Mouse (Mus musculus) heart, adult 2 months (tissue): Measurements from ENCODE around the gene Phf24. TPM values are rescaled to one million over a fixed set of nuclear protein-coding genes. Genes with fewer than 3 reads are reported as not detected.
A peak's percentile ranks its signal among the peaks of the same experiment; 100 is the strongest.

Experiments used
- DNase-seq, 2 experiments: peaks; one replicate each; pipeline ENCODE4 v3.0.0; 2021
- H3K27ac ChIP-seq: fragments of 200-600 bp; 2 replicates; pipeline ENCODE4 v1.8.1; 2022
- H3K27me3 ChIP-seq: fragments of 200-500 bp; 2 replicates; pipeline ENCODE4 v1.6.1; 2012; ENCODE audit warnings: mild to moderate bottlenecking, low read length, inconsistent platforms, mixed read lengths; ENCODE audit not compliant: control insufficient read depth, insufficient read depth
- H3K36me3 ChIP-seq: fragments of 200-500 bp; 2 replicates; pipeline ENCODE4 v1.6.1; 2012; ENCODE audit warnings: low read length, inconsistent platforms; ENCODE audit not compliant: control insufficient read depth, insufficient read depth
- H3K4me1 ChIP-seq: fragments of 200-500 bp; 2 replicates; pipeline ENCODE4 v1.6.1; 2011; ENCODE audit warnings: low read length; ENCODE audit not compliant: control insufficient read depth, insufficient read depth
- H3K4me3 ChIP-seq: fragments of 200-600 bp; 2 replicates; pipeline ENCODE4 v1.8.1; 2022
- H3K79me2 ChIP-seq: fragments of 200-500 bp; replicated peaks from 2 replicates; pipeline ENCODE4 v1.6.1; 2012; ENCODE audit warnings: mild to moderate bottlenecking, inconsistent platforms, low read length, moderate library complexity, mixed read lengths; ENCODE audit not compliant: control insufficient read depth, insufficient read depth
- H3K9ac ChIP-seq: fragments of 200-500 bp; 2 replicates; pipeline ENCODE4 v1.6.1; 2012; ENCODE audit warnings: low read depth, mild to moderate bottlenecking, control low read depth, inconsistent platforms, low read length, mixed read lengths
- CTCF ChIP-seq: fragments of 200-600 bp; IDR thresholded peaks from 2 replicates; pipeline ENCODE4 v1.8.1; 2022; ENCODE audit warnings: antibody characterized with exemption, mild to moderate bottlenecking, moderate library complexity
- EP300 ChIP-seq: fragments of 200-500 bp; IDR thresholded peaks from 2 replicates; pipeline ENCODE4 v1.6.1; 2011; ENCODE audit warnings: low read depth, low read length, control low read depth; ENCODE audit not compliant: insufficient read depth
- POLR2A ChIP-seq: fragments of 200-500 bp; IDR thresholded peaks from 2 replicates; pipeline ENCODE4 v1.6.1; 2011; ENCODE audit warnings: mild to moderate bottlenecking, low read depth, low read length, control low read depth; ENCODE audit not compliant: insufficient read depth
- WGBS: fragments of 180-500 bp; shearing (Covaris S2); methylation state at CpG from one replicate; pipeline ENCODE4 v1.1.7; 2018; 5-methylcytosine and 5-hydroxymethylcytosine counted together
- intact Hi-C: fragments of 180-260 bp; cut with DNase I; formaldehyde crosslinking; loops from one replicate; pipeline ENCODE4 v1.15.1; 2025
- polyA plus RNA-seq: library from polyadenylated mRNA; depleted of rRNA; stranded (reverse); fragments of >200 nt; gene quantifications from 2 replicates; pipeline ENCODE4 v1.2.3, GENCODE M21; 2012
- total RNA-seq, 2 experiments: library from RNA; stranded (reverse); gene quantifications; 2 replicates each; pipeline ENCODE4 v1.2.3; 2021

Phf24 gene
- total and polyA plus RNA-seq, 3 experiments, result 4.8 to 5.8 (median 5.0) TPM

DNA sequence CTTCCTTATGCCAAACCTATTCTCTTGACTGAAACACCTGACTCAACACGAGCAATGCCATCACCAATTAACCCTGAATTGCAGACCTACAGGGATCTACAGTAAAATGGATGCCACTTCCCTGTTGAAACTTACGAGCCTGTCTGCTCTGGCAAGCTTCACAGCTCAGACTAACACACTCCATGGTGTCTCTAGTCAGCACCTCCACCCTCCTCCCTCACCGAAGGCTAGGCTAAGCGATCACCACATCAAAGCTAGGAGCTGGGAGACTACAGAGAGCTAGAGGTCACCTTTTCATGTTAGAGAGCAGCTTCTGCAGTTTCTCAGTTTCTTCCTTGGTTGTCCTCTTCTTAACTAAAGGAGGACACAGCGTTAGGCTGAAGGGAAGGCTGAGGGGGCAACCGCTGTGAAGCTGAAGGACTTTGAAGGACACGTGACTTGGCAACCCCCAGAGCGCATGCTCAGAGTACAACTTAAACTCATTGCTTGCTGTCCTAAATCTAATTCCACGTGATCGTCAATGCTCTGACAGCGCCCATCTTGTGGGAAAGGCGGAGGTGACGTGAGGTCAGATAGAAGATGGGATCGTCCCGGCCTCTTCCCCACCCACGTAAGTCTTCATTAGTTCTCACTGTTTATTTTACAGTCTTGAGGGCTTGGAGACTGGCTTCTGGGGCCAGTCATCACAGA, 43.6 kb upstream of the Phf24 start:
- Histone ChIP-seq H3K27ac (peak overlapping the region; percentile 41), H3K36me3 (no peaks in the 10 kb centered on the region), H3K27me3 (no peaks in the 10 kb centered on the region), H3K79me2 (no peaks in the 10 kb centered on the region), H3K9ac (no peak overlapping the region), H3K4me3 (no peak overlapping the region), H3K4me1 (no peaks in the 10 kb centered on the region)
- DNase-seq, result peak in 1 of 2 experiments; percentile 9
- 73% methylated on average over 16 of the region's 16 CpGs for WGBS
- intact Hi-C loops, result no loop called here
- TF ChIP-seq EP300 (no peak), CTCF (no peak), POLR2A (no peak)

GRCm38 (mm10) chr4:42874134-42874533, 42.3 kb upstream of the Phf24 start, which contains the start of gene Fam205c:
Gene Fam205c, minus strand, starts transcription at chr4:42874234.
- no peak within 1 kb of the TSS for H3K27ac ChIP-seq
- WGBS, result 71% methylated on average over 7 of the region's 7 CpGs
- H3K4me3 ChIP-seq, result no peak within 1 kb of the TSS
- DNase-seq, result no peak
- no peaks in the 10 kb centered on the region for H3K4me1 ChIP-seq
- TF ChIP-seq POLR2A, result no peak
- no peak for TF ChIP-seq EP300
- TF ChIP-seq CTCF, result no peak
- no peaks in the 10 kb centered on the region for H3K36me3 ChIP-seq
- no peaks in the 10 kb centered on the region for H3K79me2 ChIP-seq
- no peak within 1 kb of the TSS for H3K9ac ChIP-seq
- H3K27me3 ChIP-seq, result no peaks in the 10 kb centered on the region
- intact Hi-C loops, result no loop called here

DNA sequence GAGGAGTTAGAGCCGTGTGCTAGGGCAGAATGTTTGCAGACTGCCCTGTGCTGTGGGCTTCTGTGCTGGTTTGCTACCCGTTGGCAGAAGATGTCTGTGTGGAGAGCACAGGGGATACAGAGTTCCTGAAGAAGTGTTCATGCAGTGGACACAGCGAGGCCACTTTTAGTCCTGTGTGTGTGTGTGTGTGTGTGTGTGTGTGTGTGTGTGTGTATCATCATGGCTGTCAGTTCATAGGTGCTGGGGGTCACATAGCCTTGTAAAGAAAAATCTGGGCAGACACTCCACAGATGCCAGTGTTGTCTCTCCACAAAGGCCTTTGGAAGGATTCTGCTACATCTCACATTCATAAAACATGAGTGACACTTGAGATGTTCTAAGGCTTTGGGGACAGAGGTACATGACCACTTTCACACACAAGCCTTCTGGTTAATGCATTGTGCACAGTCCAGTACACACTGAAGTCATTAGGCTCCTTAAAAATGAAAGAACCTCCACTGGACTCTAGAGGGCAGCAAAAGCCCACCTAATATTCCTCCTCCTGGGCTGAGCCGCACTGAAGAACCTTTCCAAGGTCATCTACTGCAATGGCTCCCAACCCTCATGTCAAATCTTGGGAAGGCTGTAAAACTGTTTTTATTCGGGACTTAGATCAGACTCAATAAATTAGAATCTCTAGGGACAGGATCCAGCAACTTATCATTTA, 39.7 kb upstream of the Phf24 start:
- Histone ChIP-seq H3K27me3 (no peaks in the 10 kb centered on the region), H3K36me3 (no peaks in the 10 kb centered on the region), H3K4me1 (no peaks in the 10 kb centered on the region), H3K9ac (no peak overlapping the region), H3K4me3 (no peak overlapping the region), H3K27ac (no peak overlapping the region), H3K79me2 (no peaks in the 10 kb centered on the region)
- TF ChIP-seq POLR2A (no peak), EP300 (peak; percentile 71; the same call in 1 of the 2 replicates), CTCF (peak; percentile 78)
- DNase-seq, result peak; percentile 35 to 38
- WGBS, result 29% methylated on average over 5 of the region's 5 CpGs
- intact Hi-C loops, result loop anchor here (1.0 to 5.0 kb wide), 3 partner anchors 41 to 89 kb away; partner anchors contain the start of gene Phf24

GRCm38 (mm10) chr4:42877657-42878056, 38.8 kb upstream of the Phf24 start:
- H3K27me3 ChIP-seq, result no peaks in the 10 kb centered on the region
- DNase-seq, result no peak
- no peak overlapping the region for H3K9ac ChIP-seq
- intact Hi-C loops, result loop anchor here (1.0 to 5.0 kb wide), 3 partner anchors 40 to 88 kb away; partner anchors contain the start of gene Phf24
- WGBS, result 72% methylated on average over 2 of the region's 2 CpGs
- TF ChIP-seq EP300, result no peak
- TF ChIP-seq CTCF, result no peak
- TF ChIP-seq POLR2A, result no peak
- no peak overlapping the region for H3K27ac ChIP-seq
- H3K79me2 ChIP-seq, result no peaks in the 10 kb centered on the region
- no peak overlapping the region for H3K4me3 ChIP-seq
- no peaks in the 10 kb centered on the region for H3K36me3 ChIP-seq
- no peaks in the 10 kb centered on the region for H3K4me1 ChIP-seq

- Histone ChIP-seq H3K36me3 (no peaks in the 10 kb centered on the region), H3K27me3 (no peaks in the 10 kb centered on the region), H3K79me2 (no peaks in the 10 kb centered on the region), H3K27ac (no peak overlapping the region), H3K4me1 (no peaks in the 10 kb centered on the region), H3K4me3 (no peak overlapping the region), H3K9ac (no peak overlapping the region)
- TF ChIP-seq CTCF (no peak), EP300 (no peak), POLR2A (no peak)
- 53% methylated on average over 16 of the region's 16 CpGs for WGBS
- intact Hi-C loops, result loop anchor here (5.0 kb wide), 1 partner anchor 37 kb away; the partner anchor contains the start of gene Phf24
- DNase-seq, result no peak
Measured at GRCm38 (mm10) chr4:42879829-42880676, 36.4 kb upstream of the Phf24 start.

DNA sequence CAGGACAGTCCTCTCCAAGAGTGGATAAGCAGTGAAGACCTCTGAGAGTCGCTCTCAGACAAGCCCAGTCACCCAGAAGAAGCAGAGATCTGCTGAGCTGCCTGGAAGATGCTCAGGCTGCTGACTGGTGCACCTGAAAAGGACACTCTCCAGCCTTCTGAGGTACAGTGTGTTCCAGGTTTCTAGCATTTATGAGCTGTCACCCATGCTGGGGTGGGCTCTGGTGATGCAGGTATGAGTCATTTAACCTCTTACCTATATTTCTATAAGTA, 35.8 kb upstream of the Phf24 start:
- no peak overlapping the region for H3K27ac ChIP-seq
- intact Hi-C loops, result no loop called here

More for the DNA sequence above, 35.8 kb upstream of the Phf24 start:
- no peaks in the 10 kb centered on the region for H3K79me2 ChIP-seq
- no peaks in the 10 kb centered on the region for H3K27me3 ChIP-seq
- no peak for TF ChIP-seq EP300
- no peak for TF ChIP-seq POLR2A
- no peak for TF ChIP-seq CTCF
- H3K36me3 ChIP-seq, result no peaks in the 10 kb centered on the region
- no peak overlapping the region for H3K9ac ChIP-seq
- DNase-seq, result no peak
- no peaks in the 10 kb centered on the region for H3K4me1 ChIP-seq
- H3K4me3 ChIP-seq, result no peak overlapping the region
- WGBS, result 43% methylated on average over 1 of the region's 1 CpGs
